Mouse (Mus musculus) erythroid progenitor cell, adult 5-6 weeks (primary cell): ENCODE results near the gene Rtbdn. TPM values are rescaled to one million over a fixed set of nuclear protein-coding genes. Genes with fewer than 3 reads are reported as not detected.

Source experiments
- ATAC-seq: replicated peaks from 2 replicates; pipeline ENCODE4 v1.8.0; 2016; ENCODE audit warnings: moderate number of reproducible peaks, mild to moderate bottlenecking, moderate TSS enrichment, inconsistent platforms; ENCODE audit not compliant: poor library complexity, low FRiP score, severe bottlenecking
- total RNA-seq, 2 experiments: library from RNA; stranded (forward) in 1 of 2; stranded (reverse) in 1 of 2; fragments of 150-400 nt in 1 of 2; fragments of 186-747, 209-891 nt in 1 of 2; gene quantifications; 2 replicates each; pipeline versions ENCODE4 v1.2.3 to v1.2.4; 2015 to 2017; ENCODE audit warnings: low replicate concordance in 2 of 2

Gene Rtbdn
- total RNA-seq, 2 experiments from 2014 or later: not detected

DNA sequence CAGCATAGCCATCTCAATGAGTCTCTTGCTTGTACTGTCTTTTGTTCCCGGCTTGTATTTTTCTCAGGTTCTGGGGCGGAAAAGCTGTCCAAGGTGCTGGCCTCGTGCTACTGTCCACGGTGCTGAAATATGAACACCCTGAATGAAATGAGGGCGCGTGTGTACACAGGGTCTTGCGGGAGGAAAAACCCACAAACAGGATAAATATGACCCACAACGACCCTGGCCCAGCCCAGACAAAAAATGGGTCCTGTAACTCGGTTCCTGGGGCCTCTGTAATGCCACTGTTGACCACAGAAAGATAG lies 402 bp downstream of the Rtbdn start:
- ATAC-seq: no peak

DNA sequence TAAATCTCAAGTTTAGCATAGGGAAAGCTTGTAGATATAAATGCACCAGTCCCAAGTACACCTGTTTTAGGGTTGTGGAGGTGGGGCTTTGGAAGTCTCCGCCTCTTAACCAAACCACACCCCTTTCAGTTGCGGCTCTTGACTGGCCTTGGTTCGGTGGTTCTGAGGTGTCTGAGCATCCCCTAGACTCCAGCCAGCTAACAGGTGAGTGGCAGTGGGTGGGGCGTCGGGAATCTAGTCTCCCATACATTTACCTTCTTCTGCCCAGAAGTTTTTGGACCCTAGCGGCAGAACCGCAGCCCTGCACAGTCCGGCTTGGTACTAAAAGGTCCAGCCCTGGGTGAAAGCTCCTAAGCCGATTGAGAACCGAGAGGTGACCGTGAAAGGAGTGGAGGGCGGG lies 3.0 kb downstream of the Rtbdn start:
- no peak for ATAC-seq

DNA sequence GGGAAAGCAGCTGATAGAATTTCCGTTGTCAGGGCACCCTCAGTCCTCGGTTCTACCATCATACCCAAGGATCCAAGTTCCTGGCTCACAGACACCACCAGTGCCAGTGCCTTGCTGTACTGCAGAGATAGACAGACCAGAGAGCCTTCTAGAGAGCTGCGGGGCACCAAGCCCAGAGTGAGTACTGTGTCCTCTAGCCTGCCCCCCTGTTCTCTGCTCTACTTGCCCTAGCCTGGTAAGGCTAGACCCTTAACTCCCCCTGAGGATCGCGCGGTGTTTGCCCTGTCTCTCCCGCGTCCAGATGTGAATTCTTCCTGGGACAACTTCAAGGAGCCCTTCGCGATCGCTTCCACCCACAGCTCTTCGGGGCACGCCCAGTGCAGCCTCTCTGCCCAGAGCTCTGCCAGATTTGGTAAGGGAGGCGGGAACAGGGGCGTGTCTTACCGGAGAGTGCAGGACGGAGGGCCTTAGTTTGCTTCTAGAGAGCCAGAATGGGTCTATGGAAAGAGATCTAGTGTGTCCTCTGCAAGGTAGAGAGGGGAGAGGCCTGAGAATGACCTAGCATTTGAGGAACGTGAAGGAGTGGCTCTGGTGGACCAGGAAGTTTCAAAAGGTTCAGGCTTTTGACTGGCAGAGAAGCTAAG lies 5.9 kb downstream of the Rtbdn start:
- ATAC-seq: peak; percentile 87

DNA sequence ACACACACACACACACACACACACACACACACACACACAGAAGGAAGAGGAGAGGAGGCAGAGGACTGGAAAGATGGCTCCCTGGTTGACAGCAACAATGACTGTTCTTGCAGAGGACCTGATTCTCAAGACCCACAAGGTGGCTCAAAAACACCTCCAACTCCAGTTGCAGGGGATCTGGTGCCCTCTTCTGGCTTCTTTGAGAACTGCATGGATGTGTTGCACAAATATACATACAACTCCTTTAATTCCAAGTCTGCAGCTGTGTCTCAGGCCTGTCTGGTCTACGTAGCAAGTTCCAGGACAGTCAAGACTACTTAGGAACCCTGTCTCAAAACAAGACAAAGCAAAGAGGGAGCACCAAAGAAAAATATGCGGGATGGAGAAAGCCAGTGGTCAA lies 10.0 kb downstream of the Rtbdn start:
- peak; percentile 69 for ATAC-seq

DNA sequence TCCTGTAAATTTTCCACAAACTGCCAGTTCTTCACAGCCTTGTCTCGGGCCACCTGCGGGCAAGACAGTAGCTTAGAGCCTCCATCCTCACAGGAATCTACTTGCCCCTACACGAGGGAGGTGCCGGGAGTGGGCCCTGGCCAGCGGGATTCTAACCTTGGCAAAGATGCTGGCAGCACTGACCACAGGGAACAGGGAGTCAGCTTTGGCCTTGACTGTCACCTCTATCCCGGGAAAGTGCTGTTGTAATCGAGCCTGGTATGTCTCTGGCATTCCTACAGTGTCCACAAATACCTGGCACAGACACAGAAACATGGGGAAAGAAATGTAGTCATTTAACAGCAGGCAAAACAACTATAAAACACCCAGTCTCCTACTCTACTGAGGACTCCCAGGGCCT lies 13.0 kb downstream of the Rtbdn start:
- no peak for ATAC-seq

DNA sequence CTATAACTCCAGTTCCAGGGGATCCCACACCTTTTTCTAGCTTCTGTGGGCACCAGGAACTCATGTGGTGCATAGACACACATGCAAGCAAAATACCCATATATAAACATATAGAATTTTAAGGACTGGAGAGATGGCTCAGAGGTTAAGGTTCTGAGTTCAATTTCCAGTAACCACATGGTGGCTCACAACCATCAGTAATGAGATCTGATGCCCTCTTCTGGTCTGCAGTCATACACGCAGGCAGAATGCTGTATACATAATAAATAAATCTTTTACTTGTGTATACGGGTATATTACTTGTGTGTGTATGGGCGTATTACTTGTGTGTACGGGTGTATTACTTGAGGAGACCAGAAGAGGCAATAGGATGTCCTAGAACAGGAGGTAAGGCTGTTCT lies 17.2 kb downstream of the Rtbdn start:
- no peak for ATAC-seq

DNA sequence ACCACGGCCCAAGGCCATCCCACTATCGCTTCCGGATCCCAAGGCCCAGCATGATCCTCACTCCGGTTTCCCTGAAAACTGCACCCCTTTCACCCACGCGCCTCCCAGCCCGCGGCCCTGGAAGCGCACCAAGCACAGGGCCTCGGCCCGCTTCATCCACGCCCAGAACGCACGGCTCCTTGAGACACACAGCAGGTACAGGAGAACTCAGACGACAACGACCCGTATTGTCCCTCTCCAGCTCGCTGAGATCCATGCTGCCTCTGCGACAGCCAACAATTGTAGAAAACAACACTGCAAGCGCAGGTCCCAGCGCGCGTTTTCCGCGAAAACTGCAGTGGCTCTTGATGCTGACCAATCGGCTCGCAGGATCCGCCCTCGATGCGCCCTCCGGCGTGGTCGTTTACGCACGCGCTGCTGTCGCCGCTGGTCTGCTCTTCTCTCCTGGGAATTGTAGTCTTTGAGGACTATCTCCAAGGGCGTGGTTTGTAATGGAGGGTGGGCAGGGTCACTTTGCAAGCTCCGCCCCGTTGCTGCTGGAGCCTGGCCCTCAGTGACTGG lies 19.0 kb downstream of the Rtbdn start:
- ATAC-seq: peak; percentile 78

DNA sequence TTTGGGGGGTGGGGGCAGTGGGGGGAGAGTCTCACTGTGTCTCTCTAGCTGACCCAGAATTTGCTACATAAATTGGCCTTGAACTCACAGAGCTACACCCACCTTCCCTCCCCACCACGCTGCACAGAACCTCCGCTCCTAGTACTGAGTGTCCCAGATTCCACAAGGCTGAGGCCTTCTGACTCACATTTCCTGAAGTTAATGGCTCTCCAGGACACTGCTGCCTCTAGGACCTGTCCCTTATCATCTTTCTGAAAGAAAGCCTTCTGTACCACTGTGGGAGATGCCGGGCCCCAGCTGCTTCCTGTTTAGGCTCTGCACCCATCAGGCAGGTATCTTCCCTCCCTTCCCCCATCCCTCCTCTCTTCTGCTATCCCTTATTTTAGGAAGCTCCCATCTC lies 19.8 kb downstream of the Rtbdn start:
- no peak for ATAC-seq

DNA sequence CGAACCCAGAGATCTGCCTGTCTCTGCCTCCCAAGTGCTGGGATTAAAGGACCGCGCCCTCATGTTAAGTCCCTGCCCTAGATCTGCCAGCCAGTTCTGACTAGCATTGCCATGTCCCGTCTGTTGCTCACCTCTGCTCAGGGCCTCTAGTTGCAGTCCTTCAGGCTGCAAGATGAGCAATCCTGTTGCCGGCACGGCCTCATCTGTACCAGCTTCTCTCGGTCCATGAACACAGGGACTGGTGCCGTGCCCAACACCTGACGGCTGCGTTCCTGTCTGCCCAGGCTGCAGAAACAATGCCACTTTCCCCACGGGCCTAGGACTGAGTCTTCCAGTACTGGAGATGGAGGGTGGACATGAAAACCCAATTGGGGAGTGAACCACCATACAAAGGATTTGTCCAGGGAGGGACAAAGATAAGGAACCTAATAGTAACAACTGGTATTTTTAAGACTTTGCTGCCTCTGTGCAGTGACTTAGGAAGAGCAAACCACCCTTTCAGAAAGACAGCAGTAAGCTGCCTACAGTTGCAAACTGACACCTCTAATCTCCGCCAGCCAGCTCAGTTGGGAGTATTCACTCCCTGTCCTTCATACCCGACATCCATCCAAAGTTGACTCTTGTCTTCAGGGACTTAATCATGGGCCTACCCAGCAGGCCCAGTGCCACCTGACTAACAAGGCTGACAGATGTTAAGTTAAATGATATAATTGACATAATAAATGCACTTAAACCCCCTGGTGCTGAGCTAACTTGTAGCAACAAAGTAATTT lies 20.9 kb downstream of the Rtbdn start:
- no peak for ATAC-seq

DNA sequence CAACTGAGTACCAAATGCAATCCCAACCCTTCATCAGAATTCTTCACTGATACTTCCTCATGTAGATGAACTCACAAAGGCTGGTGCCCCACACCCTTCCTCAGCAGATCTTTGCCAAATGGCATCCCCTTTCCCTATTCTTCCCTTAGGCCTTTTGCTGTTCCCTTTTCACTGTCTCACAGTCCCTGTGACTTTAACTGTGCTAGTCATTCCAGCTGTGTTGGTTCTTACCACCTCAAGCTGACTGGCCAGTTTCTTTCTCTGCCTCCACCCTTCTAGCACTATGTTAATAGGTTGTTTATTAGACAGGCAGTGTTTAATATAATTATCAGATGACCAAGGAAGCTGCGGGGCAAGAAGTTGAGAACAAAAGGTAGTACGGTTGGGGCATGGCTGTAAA lies 21.9 kb downstream of the Rtbdn start:
- ATAC-seq: no peak

DNA sequence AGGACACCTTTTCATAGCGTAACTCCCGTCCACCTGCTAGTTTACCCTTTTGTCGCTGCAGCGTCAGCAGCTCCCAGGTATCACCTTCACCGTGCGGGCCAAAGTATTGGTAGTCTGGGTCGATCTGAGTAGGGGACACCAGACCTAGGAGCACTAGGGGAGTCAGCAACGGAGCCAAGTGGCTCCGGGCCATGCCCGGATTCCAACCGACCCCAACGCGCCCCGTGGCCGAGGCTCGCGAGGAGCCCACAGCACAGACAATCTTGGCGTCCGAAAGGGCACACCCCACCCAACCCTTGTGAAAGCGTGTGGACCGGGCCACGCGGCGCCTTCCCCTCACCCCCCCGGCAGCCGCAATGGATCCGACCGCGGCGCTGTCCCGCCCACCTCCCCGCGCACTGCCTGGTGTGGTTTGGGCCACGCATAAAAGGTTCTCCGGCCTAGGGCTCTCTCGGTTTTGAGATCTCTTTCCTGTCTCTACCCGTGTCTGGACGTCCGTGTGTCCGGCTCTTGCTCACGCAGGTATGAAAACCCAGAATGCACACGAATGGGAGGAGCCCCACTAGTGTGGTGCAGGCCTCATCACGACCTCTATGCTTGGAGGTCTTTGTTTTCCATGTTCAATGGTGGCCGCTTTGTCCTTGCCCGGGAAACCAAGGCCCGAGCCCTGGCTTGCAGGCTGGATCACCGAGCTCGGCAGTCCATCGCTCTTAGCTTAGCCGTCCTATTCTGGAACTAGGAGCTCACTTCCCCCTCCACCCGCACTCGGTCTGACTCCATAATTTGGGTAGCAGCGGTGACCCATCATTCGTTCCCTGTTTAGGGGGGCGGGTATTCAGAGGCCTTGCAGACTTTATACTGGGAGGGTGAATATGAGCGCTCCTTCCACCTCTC lies 22.7 kb downstream of the Rtbdn start, which contains the start of the genes Gm49661, Prdx2 and Rnaseh2a:
Gene Gm49661, minus strand, starts transcription at position 193 of the 894 bp plus-strand sequence.
Gene Prdx2, plus strand, starts transcription at position 347 of the 894 bp plus-strand sequence.
Gene Rnaseh2a, minus strand, starts transcription at position 527 of the 894 bp plus-strand sequence.
- peak; percentile 51 for ATAC-seq

DNA sequence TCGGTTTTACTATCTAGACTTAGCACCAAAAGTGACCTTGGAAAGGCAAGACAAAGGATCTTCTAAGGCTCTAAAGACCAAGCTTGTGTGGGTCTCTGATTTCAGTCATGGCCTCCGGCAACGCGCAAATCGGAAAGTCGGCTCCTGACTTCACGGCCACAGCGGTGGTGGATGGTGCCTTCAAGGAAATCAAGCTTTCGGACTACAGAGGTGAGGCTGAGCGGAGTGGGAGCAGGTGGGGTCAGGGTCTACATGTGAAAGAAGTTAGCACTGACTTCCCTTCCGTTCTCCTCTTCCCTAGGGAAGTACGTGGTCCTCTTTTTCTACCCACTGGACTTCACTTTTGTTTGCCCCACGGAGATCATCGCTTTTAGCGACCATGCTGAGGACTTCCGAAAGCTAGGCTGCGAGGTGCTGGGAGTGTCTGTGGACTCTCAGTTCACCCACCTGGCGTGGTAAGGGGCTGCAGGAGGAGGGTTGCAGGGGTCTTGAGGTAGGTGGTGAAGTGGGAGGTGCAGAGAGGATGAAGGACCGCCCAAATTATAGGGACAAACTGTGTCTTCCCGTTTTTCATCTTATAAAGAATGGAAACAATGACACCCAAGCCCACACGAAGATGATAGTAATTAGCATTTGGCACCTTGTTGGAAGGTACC lies 23.5 kb downstream of the Rtbdn start:
- no peak for ATAC-seq

DNA sequence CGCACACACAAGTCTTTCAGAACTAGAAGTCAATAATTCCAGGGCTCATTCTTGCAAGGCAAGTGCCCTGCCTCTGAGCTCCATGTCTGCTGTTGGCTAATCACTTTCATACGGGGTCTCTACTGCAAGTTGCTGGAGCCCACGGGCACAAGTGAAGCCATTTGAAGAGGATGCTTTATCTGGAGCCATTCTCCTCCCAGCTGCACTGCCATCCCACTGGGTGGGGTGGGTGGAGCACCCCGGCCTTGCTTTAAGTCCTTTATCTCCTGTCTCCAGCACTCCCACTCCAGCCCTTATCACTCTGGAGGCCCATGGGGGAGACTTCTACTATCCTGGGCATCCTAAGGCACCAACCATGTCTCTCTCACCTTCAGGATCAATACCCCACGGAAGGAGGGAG lies 24.1 kb downstream of the Rtbdn start:
- peak; percentile 65 for ATAC-seq

DNA sequence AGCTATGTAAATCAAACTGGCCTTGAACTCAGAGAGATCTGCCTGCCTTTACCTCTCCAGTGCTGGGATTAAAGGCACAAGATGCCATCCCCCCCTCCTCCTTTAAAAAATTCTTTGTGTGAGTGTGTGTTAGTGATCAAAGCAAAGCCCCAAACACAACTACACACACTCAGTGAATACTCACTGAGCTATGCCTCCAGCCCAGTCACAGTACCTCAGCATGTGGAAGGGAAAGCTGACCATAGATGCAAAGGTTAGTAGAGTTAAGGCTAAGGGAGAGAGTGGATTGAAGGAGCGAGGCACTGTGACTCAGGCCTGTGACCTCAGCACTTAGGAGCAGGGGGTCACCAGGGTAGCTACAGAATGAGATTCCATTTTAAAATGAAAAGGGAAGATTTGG lies 26.3 kb downstream of the Rtbdn start:
- ATAC-seq: no peak

DNA sequence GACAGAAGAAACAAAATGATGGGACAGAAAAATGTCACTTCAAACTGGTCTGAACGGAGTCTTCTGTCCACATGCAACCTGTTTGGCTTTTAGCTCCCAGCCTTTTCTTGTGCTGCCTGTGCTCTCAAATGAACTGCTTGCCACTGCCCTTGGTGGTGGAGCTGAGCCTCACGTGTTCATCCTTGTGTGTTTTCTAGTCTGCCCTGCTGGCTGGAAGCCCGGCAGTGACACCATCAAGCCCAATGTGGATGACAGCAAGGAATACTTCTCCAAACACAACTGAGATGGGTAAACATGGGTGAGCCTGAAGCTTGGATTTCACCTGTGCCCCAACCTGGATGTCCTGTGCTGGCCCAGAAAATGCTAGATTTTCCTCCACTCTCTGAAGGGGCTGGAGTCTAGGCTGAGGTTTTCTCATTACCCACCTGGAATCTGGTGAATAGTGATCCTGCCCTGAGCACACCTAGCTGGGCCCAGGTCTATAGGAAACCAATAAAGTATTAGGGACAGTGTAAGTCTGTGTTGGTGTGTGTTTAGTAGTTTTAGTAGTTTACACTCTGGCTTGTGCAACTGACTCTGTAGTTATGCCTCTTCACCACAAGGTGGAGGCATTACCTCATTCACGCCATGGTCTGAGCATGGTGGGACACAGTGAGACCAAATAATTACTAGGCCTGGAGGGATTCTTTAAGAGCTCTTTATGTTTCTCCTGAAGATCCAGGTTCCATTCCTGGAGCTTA lies 27.2 kb downstream of the Rtbdn start:
- ATAC-seq: no peak

DNA sequence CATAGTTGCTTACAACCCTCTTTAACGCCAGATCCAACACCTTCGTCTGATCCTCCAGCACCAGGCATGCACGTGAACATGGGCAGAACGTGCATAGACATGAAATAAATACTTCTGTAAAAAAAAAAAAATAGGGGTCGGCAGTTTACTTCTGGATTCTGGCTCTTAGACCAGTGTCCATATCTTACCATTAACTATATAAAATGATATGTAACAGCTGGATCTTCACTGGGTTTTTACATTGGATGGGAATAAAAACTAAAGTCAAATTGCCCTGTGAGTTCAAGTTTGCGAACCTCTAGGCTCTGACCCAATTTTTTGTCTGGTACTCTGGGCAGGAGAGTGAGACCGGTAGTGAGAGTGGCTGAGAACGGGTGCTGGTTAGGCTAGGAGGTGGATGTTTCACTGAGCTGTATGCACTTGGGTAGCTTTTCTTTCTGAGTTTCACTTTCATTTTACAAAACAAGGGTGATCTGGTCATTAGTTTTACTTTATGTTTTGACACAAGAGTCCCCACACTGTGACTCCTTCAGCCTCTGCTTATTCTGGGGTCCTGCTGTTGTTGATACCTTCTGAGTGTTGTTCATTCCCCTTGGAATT lies 27.9 kb downstream of the Rtbdn start:
- ATAC-seq: no peak

DNA sequence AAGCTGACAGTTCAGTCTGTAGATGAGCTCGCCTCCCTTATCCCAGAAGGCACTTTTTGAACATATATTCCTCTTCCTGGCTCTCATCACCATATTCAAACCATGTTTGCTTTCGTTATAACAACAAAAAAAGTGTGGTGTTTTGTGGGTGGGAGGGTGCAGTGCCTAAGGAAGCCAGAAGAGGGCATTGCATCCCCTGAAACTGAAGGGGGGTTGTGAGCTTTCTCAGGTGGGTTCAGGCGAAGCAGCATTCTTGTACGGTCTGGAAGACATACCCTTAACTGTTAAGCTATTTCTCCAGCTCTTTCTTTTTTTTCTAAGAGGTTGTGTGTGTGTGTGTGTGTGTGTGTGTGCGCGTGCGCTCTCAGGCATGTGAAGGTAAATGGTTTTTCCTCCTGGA lies 28.6 kb downstream of the Rtbdn start:
- no peak for ATAC-seq

DNA sequence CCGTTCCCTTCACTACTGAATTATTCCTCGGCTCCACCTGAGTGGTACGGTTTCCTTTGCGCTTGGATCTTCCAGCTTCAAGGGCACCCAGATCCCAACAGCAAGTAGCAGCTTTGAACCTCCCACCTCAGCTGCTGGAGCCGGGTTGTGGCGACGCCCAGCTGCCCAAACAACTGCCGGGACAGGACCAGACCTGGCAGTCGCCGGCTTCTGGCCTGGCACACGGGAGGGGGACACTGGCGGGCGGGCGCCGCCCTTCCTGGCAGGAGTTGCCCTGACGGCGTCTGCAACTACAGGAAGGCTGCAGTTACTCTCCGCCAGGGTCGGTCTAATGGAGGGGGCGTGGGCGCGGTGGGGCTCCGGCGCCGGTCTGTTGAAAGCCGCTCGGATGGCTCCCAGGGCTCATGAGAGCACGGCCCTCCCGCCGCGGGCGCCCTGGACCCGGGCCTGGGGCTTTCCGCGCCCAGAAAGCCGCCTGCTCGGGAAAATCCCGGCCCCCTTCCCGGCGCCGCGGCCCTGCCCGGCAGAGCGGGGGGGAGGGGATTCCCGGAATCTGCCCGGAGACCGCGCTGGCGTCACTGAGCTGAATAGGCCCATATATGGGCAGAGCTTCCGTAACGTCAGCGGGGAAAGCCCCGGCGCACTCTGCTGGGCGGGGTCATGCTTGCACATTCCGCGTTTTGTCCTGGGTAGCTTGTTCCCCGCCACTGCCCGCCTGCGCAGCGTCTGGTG lies 29.4 kb downstream of the Rtbdn start:
- peak; percentile 67 for ATAC-seq
